Mouse (Mus musculus) megakaryocyte, embryonic 14.5 days (primary cell): ENCODE measurements around the gene Il18bp.

Source experiments
- FLI1 ChIP-seq: IDR thresholded peaks from 2 replicates; pipeline ENCODE4 v1.6.1; 2012; ENCODE audit warnings: low read length, inconsistent platforms, mixed read lengths
- GATA1 ChIP-seq: IDR thresholded peaks from 3 replicates; pipeline ENCODE4 v1.6.1; 2012; ENCODE audit warnings: mixed read lengths, low read length, inconsistent platforms, borderline replicate concordance

GRCm38 (mm10) chr7:101968751-101969150 is 49.7 kb downstream of the Il18bp start:
- TF ChIP-seq GATA1, result no peak
- TF ChIP-seq FLI1, result no peak
